Mouse (Mus musculus) lung, postnatal 14 days (tissue): ENCODE measurements at regions not wholly inside any gene's neighbourhood (a gene's known extent, or its start where the extent isn't known, plus 50 kb on each side); places are given as distances from the start of the nearest gene placed in this dataset.
A peak's percentile ranks its signal among the peaks of the same experiment; 100 is the strongest.
"Not testable (repeated sequence)": the region's sequence is repeated elsewhere in the genome, so short reads cannot be mapped to it uniquely, and the experiment has no call there.

Experiments used
- DNase-seq: peaks from one replicate; pipeline ENCODE4 v3.0.0; 2021

DNA sequence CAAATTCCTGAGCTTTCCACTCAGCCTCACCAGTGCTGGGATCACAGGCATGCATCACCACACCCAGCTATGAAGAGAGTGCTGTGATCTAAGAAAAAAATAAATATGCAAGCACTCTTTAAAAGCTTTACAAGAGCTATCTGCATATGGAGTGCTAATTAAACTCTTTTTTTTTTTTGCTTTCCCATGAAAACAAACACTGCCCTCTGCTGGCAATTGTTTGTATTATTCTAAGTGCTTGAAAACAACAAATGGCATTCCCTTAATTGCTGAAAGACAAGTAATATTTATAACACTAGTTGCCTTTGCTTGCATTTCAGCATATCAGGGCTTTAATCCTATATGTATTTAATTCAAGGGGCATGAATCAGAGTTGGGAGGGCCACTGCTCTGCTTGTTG, 91.8 kb downstream of the 5730507C01Rik start:
- peak; percentile 3 for DNase-seq

DNA sequence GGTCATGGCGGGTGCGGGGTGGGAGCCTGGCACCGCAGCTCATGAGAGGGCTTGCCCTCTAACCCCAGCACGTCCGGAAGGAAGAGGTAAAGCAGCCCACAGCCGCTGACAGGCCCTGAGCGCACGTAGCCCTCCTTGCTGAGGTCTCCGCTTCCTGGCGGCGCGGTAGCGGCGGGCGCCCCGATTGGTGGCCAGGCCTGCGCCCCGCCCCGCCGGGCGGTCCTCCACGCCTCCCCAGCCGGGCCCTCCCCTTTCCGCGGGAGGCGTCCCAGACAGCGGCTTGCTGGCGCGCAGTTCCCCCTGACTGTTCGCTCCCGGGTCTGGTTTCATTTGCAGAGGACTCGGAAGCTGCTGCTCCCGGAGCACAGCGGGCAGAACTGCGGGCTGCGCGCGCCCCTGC, 95.5 kb downstream of the 5730507C01Rik start:
- DNase-seq: peak; percentile 60

DNA sequence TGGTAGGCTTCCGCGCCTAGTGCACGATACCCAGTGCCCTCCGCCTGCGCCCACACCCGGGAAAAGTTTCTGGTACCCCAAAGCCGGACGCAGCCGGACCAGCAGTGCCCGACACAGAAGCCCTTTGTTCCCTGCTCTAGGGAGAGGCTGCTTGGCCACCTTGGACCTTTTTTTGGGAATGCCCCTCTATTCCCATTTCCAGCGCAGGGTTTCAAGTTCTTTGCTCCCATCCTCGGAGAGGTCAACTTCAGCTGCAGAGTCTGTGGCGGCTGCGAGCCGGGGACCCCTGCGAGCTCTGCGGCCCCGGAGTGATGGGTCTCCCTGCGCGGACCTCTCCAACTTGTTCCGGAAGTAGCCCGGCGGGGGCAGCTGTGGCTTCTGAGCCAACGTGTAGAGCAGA, 96.3 kb downstream of the 5730507C01Rik start:
- not testable (repeated sequence) for DNase-seq
